Mouse (Mus musculus) kidney, embryonic 15.5 days (tissue): ENCODE measurements around the gene Mdm4. TPM values are rescaled to one million over a fixed set of nuclear protein-coding genes. Genes with fewer than 3 reads are reported as not detected.
A peak's percentile ranks its signal among the peaks of the same experiment; 100 is the strongest.
"Not testable (repeated sequence)": the region's sequence is repeated elsewhere in the genome, so short reads cannot be mapped to it uniquely, and the experiment has no call there.

ENCODE experiments used
- ATAC-seq: fragments of 200-750 bp; cut with Nextera tagmentation; replicated peaks from 2 replicates; pipeline ENCODE4 v1.8.0; 2017; ENCODE audit warnings: moderate TSS enrichment; ENCODE audit not compliant: low FRiP score
- H3K27ac ChIP-seq: fragments of 300-500 bp; sonication (generic); 2 replicates; pipeline ENCODE4 v1.5.1; 2015; ENCODE audit warnings: mild to moderate bottlenecking, inconsistent platforms
- H3K27me3 ChIP-seq: fragments of 300-500 bp; sonication (generic); 2 replicates; pipeline ENCODE4 v1.6.1; 2015; ENCODE audit warnings: inconsistent platforms
- H3K36me3 ChIP-seq: fragments of 300-500 bp; sonication (generic); 2 replicates; pipeline ENCODE4 v1.6.1; 2015; ENCODE audit warnings: inconsistent platforms
- H3K4me1 ChIP-seq: fragments of 300-500 bp; sonication (generic); 2 replicates; pipeline ENCODE4 v1.6.1; 2015; ENCODE audit warnings: inconsistent platforms
- H3K4me2 ChIP-seq: fragments of 300-500 bp; sonication (generic); 2 replicates; pipeline ENCODE4 v1.6.1; 2015; ENCODE audit warnings: moderate library complexity, mild to moderate bottlenecking, inconsistent platforms
- H3K4me3 ChIP-seq: fragments of 300-500 bp; sonication (generic); replicated peaks from 2 replicates; pipeline ENCODE4 v1.5.1; 2015; ENCODE audit warnings: mild to moderate bottlenecking, inconsistent platforms
- H3K9ac ChIP-seq: fragments of 300-500 bp; sonication (generic); 2 replicates; pipeline ENCODE4 v1.6.1; 2015; ENCODE audit warnings: mild to moderate bottlenecking, inconsistent platforms
- H3K9me3 ChIP-seq: fragments of 300-500 bp; sonication (generic); replicated peaks from 2 replicates; pipeline ENCODE4 v1.6.1; 2016; ENCODE audit warnings: inconsistent platforms
- WGBS: fragments of 180-500 bp; shearing (Covaris S2); methylation state at CpG from one replicate; pipeline ENCODE4 v1.1.7; 2015; ENCODE audit warnings: mixed read lengths; 5-methylcytosine and 5-hydroxymethylcytosine counted together
- polyA plus RNA-seq: library from polyadenylated mRNA; unstranded; fragments of >200 nt; fragmentation: Nextera tagmentation; extraction: Ambion mirVana; gene quantifications from 2 replicates; pipeline ENCODE4 v1.2.1, GENCODE M21; 2015

Gene Mdm4
- polyA plus RNA-seq, 1 experiment from 2014 or later, result 32.6 TPM

DNA sequence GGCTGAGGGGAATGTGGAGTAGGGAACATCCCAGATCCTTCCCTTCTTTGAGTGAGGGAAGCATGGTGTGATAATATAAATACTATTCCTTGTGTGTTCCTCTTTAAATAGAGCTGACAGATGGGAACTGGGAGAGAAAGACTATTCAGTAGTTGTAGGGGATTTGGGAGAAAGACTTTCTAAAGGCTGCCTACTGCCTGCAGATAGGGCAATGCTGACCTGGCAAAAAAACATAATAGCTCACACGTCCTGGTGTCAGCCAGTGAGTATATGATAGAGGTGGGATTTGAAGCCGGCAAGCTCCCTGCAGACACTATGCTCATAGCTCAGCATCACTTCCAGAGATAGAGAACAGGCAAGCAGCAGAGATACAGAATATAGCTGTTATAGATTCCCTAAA lies 18.3 kb upstream of the Mdm4 start:
- Histone ChIP-seq H3K4me1 (peaks cover 61% of the 10 kb centered on the region), H3K9ac (no peak overlapping the region), H3K36me3 (no peaks in the 10 kb centered on the region), H3K4me2 (no peak overlapping the region), H3K4me3 (no peak overlapping the region), H3K9me3 (no peaks in the 10 kb centered on the region), H3K27ac (no peak overlapping the region), H3K27me3 (no peaks in the 10 kb centered on the region)
- no peak for ATAC-seq
- 59% methylated on average over 2 of the region's 2 CpGs for WGBS

DNA sequence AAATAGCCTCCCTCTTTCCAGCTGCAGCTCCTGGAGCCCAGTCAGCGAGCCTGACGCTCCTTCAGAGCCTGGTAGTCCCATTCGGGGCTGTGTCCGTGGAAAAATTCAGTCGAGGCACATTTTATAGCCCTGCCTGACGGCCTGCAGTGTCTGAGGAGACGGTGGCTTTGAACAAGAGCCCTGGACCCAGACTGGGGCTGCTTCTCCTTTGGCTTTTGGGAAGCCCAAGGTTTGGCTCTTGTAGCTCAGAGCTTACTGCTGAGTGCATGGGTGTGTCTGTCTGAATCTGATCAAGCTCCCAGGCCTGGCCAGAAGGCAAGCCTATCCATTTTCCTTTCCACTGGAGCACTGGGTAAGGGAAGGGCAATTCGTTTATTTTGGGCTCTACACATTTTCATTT lies 17.2 kb upstream of the Mdm4 start:
- Histone ChIP-seq H3K27me3 (no peaks in the 10 kb centered on the region), H3K4me3 (peak overlapping the region; percentile 81), H3K4me2 (peak overlapping the region; percentile 97), H3K27ac (no peak overlapping the region), H3K4me1 (peaks cover 49% of the 10 kb centered on the region), H3K36me3 (no peaks in the 10 kb centered on the region), H3K9me3 (no peaks in the 10 kb centered on the region), H3K9ac (peak overlapping the region; percentile 18; the same call in 1 of the 2 replicates)
- 50% methylated on average over 8 of the region's 8 CpGs for WGBS
- ATAC-seq, result no peak

DNA sequence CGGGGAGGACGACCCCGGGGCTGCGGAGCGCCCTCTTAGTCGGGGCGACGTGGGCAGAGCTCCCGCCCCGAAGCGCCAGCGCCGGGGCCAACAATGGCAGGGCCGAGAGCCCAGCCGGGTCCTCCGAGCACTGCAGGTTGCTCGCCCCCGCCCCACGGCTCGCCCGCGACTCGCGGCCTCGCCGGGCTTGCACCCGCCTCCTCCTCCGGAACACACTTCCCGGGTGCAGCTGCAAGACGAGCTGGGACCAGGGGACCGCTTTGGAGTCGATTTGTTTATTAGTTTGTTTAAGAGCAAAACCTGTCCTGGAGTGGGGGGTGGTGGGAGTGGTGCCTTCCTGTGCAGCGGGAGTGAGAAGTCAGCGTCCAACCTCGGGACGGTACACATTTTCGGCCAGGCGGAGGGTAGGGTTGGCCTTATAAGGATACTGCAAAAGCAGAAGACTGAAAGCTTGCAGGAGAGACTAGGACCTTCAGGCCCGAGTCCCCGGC lies 16.1 kb upstream of the Mdm4 start:
- H3K9ac ChIP-seq, result peak overlapping the region; percentile 88
- peak; percentile 68 for ATAC-seq
- H3K4me3 ChIP-seq, result peak overlapping the region; percentile 81
- WGBS, result under 1% methylated on average over 39 of the region's 40 CpGs
- no peaks in the 10 kb centered on the region for H3K9me3 ChIP-seq
- H3K4me2 ChIP-seq, result peak overlapping the region; percentile 97
- H3K27ac ChIP-seq, result peak overlapping the region; percentile 82
- no peaks in the 10 kb centered on the region for H3K27me3 ChIP-seq
- peaks cover 41% of the 10 kb centered on the region for H3K4me1 ChIP-seq
- no peaks in the 10 kb centered on the region for H3K36me3 ChIP-seq

DNA sequence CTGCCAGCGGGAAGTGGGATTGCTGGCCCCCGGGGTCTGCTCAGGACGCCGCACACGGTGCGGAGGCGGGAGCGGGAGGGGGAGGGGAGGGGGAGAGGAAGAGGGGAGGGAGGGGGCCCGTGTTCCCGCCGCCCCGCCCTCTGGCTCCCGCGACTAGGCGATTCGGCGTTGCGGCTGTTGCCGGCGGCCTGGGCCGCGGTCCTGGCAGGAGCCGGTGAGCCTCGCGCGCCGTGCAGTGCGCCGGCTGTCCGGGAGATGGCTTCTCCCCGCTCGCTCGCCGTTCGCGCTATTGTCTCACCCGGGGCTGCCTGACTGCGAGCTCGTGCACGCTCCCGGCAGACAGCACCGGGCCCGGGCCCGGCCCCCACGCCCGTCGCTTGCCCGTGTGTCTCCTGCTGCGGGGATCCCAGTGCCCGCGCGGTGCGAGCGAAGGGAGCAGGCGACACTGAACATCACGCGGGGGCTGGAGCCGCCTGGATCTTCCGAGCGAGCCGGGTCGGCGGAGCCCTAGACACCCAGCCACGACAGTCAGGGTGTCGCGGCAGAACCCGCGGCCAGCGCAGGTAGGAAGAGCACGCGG lies 15.6 kb upstream of the Mdm4 start:
- 0% methylated on average over 67 of the region's 71 CpGs for WGBS
- Histone ChIP-seq H3K27ac (peak overlapping the region; percentile 82), H3K27me3 (no peaks in the 10 kb centered on the region), H3K4me3 (peak overlapping the region; percentile 81), H3K9me3 (no peaks in the 10 kb centered on the region), H3K36me3 (no peaks in the 10 kb centered on the region), H3K9ac (peak overlapping the region; percentile 88), H3K4me2 (peak overlapping the region; percentile 97), H3K4me1 (peaks cover 41% of the 10 kb centered on the region)
- peak; percentile 89 for ATAC-seq

DNA sequence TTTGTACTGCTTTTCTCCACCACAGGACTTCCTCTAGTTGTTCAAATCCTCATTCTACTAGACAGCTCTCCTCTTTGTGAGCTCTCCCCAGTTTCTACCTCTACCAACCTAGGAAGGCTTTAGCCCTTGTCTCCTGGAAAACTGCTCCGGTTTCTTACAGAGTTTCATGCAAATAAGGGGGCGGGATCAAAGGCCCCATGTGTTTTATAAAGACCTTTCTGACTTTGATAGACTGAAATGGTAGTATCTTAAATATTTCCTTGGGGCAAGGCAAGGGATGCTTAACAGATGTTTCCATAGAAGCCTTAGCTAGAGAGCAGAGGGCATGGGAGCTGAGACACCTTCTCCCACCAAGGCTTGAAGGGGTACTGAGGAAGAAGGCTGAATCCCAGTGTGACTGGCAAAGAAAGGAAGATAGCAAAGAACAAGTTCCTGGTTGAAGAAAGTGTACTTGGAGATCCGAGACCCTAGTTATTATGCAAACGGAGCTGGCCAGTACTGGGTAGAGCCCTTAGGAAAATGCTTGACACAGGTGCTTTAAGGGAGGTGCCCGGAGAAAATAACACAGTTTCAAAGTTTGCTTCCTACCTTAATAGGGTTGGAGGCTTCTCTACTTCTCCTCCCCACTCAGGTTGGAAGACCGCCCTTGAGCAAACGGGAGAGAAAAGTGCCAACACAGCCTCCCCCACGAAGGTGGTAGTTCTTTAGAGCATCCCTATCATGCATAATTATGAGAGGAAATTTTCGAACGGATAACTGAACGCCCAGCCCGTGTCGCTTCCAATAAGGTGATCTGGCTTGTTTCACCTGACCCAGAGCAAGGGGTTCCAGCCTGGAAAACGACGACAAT lies 14.9 kb upstream of the Mdm4 start, which contains the start of gene Pik3c2b:
TSS of gene Pik3c2b (plus strand) at position 657 of the 850 bp plus-strand sequence.
- Histone ChIP-seq H3K9me3 (no peaks in the 10 kb centered on the region), H3K9ac (peak within 1 kb of the TSS; percentile 88), H3K36me3 (no peaks in the 10 kb centered on the region), H3K4me2 (peak within 1 kb of the TSS; percentile 97), H3K4me3 (peak within 1 kb of the TSS; percentile 81), H3K27ac (peak within 1 kb of the TSS; percentile 82), H3K27me3 (no peaks in the 10 kb centered on the region), H3K4me1 (peaks cover 38% of the 10 kb centered on the region)
- 3% methylated on average over 15 of the region's 15 CpGs for WGBS
- ATAC-seq, result 0 out of 2 replicates have a peak, but pooled peaks have one; percentile 3

DNA sequence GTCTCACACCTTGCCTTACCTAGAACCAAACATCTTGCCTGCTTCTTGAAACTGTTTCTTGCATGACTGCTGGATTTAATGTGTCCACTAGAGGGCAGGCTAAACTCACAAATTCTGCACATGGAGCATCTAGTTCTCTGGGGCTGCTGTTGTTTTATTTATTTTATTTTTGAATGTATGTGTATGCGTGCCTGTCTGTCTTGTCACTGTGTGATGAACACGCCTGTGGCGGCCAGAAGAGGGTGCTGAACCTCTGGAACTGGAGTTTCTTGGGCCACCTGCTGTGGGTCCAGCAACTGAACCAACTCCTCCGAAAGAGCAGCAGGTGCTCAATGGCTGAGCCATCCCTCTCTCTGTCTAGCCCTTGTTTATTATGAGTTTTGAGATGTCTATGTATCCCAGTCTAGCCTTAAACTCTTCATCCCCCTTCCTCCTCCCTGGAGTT lies 9.2 kb upstream of the Mdm4 start:
- Histone ChIP-seq H3K4me1 (no peaks in the 10 kb centered on the region), H3K4me2 (no peak overlapping the region), H3K27ac (no peak overlapping the region), H3K36me3 (no peaks in the 10 kb centered on the region), H3K9me3 (no peaks in the 10 kb centered on the region), H3K4me3 (no peak overlapping the region), H3K9ac (no peak overlapping the region), H3K27me3 (no peaks in the 10 kb centered on the region)
- ATAC-seq, result peak; percentile 41; the same call in 1 of the 2 replicates
- 18% methylated on average over 4 of the region's 4 CpGs for WGBS

DNA sequence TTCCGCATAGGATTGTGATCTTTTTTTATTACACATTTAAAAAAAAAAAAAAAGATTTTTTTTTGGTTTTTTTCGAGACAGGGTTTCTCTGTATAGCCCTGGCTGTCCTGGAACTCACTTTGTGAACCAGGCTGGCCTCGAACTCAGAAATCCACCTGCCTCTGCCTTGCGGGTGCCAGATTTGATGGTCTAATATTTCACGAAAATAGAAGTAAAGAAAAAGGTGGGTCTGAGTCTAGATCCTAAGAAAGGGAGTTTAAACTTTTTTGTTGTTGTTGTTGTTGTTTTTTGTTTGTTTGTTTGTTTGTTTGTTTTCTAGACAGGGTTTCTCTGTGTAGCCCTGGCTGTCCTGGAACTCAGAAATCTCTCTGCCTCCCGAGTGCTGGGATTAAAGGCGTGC lies 4.3 kb upstream of the Mdm4 start:
- H3K36me3 ChIP-seq, H3K27ac ChIP-seq, H3K4me1 ChIP-seq, H3K4me2 ChIP-seq, H3K27me3 ChIP-seq, H3K9ac ChIP-seq, H3K9me3 ChIP-seq, ATAC-seq, H3K4me3 ChIP-seq: not testable (repeated sequence)
- 71% methylated on average over 7 of the region's 7 CpGs for WGBS

DNA sequence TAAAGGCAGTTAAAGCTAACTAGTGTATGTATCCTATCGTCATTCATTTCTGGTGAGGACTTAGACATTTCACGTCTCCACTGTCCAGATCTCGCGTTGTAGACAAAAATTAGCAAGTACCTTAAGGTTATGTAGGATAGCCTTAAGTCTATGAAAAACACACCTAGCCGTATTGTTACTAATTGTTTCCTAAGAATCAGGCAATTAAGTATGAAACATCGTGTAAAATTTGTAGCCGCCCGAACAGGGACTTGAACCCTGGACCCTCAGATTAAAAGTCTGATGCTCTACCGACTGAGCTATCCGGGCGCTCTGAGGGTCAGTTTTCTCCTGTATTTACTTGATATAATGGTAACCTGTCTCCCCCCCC lies 3.7 kb upstream of the Mdm4 start:
- H3K27me3 ChIP-seq, result no peaks in the 10 kb centered on the region
- peak overlapping the region; percentile 79; the same call in 1 of the 2 replicates for H3K27ac ChIP-seq
- peak overlapping the region; percentile 57 for H3K4me2 ChIP-seq
- peaks cover 9% of the 10 kb centered on the region for H3K4me1 ChIP-seq
- H3K9ac ChIP-seq, result no peak overlapping the region
- peak overlapping the region; percentile 65 for H3K4me3 ChIP-seq
- H3K9me3 ChIP-seq, result no peaks in the 10 kb centered on the region
- WGBS, result 3% methylated on average over 11 of the region's 11 CpGs
- peak; percentile 69 for ATAC-seq
- no peaks in the 10 kb centered on the region for H3K36me3 ChIP-seq

DNA sequence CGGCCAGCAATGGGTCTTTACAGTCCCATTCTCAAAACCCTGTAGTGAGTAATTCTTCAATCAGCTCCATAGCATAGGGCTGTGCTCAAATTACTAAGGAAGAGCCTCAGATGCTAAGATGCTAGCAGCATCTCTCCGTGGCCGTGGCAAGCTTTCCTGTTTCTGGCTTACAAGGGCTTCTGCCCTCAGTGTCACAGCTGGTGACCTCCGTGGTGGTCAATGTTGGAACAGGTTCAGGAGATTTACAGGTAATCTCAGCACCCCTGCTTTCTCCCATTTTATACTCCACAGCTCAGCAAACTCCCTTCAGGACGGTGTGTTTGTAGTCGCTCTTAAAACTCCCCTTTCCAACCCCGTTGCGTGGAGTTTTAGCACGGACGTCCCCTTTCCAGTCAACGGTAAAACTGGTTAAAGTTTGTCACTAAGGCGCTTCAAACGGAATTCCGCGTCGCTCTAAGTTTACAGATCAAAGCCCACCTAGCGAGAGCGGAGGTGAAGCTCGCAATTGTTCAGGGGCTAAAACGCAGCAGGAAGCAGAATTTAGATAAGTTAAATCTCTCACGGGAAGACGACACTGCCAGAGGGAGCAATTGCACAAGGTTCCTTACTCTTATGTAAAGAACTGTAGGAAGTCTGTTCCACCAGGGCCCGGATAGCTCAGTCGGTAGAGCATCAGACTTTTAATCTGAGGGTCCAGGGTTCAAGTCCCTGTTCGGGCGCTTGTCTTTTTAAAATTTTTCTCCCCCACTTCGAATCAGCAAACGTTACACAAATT lies 3.1 kb upstream of the Mdm4 start:
- no peaks in the 10 kb centered on the region for H3K9me3 ChIP-seq
- no peaks in the 10 kb centered on the region for H3K27me3 ChIP-seq
- WGBS, result under 1% methylated on average over 28 of the region's 28 CpGs
- peak overlapping the region; percentile 65 for H3K4me3 ChIP-seq
- peaks cover 9% of the 10 kb centered on the region for H3K4me1 ChIP-seq
- peak overlapping the region; percentile 43 for H3K9ac ChIP-seq
- no peaks in the 10 kb centered on the region for H3K36me3 ChIP-seq
- peak; percentile 84 for ATAC-seq
- H3K4me2 ChIP-seq, result peak overlapping the region; percentile 57
- peak overlapping the region; percentile 79 for H3K27ac ChIP-seq

DNA sequence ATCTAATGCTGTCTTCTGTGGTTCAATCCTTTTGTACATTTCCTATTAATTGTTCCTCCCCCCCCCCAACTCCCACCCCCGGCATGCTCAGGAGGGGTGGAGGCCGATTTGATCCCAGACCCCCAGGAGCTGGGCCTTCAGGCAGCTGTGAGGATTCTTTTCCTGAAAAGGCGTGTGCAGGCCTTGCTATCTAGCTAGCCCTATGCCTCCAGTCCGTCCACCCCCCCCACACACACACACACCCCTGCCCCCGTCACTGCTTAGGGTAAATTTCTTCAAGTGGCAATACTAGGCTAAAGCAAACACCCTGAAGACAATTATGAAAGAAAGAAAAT lies 2.6 kb upstream of the Mdm4 start:
- Histone ChIP-seq H3K9me3 (no peaks in the 10 kb centered on the region), H3K27me3 (no peaks in the 10 kb centered on the region), H3K27ac (peak overlapping the region; percentile 79), H3K36me3 (no peaks in the 10 kb centered on the region), H3K9ac (peak overlapping the region; percentile 43), H3K4me1 (peaks cover 9% of the 10 kb centered on the region), H3K4me3 (peak overlapping the region; percentile 65), H3K4me2 (peak overlapping the region; percentile 57)
- ATAC-seq, result peak; percentile 23; the same call in 1 of the 2 replicates
- 15% methylated on average over 5 of the region's 5 CpGs for WGBS

DNA sequence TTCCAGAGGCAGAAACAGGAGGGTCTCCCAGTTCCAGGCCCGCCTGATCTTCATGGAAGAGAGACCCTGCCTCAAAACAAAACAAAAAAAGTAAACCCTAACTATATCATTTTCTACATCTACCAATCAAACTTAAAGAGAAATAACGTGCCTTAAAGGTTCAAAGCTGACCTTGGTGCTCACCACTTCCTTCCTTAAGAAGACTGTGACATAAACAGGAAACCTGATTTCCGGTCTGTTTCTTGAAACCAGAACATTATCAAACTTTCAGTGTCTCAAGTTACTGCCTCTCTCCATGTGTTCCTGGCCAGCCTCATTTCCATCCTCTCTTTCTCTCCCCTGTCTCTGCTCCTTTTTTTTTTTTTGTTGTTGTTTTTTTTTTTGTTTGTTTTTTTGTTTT lies 617 bp downstream of the Mdm4 start:
- no peak overlapping the region for H3K4me3 ChIP-seq
- no peaks in the 10 kb centered on the region for H3K27me3 ChIP-seq
- WGBS, result 76% methylated on average over 3 of the region's 3 CpGs

DNA sequence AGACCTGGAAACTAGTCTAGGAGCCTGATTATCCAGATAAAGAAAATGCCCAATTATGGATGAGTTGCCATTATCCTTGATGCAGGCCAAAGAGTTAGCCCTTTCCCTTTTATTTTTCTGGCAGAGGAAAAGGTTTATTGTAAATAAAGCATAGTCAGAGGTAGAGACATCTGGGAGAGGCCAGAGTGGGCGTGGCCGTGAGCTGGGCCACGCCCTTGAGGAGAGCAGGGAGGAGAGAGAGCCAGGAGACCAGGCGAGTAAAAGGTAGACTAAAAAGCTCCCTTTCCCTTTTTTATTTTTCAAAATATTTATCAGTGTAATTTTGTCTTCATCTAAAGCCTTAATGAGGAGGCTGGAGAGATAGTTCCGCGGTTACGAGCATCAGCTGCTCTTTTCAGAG lies 2.4 kb downstream of the Mdm4 start:
- H3K9me3 ChIP-seq, result no peaks in the 10 kb centered on the region
- H3K36me3 ChIP-seq, result no peaks in the 10 kb centered on the region
- H3K4me2 ChIP-seq, result no peak overlapping the region
- H3K27ac ChIP-seq, result no peak overlapping the region
- H3K4me3 ChIP-seq, result no peak overlapping the region
- no peak for ATAC-seq
- 40% methylated on average over 7 of the region's 7 CpGs for WGBS
- peaks cover 15% of the 10 kb centered on the region for H3K4me1 ChIP-seq
- H3K27me3 ChIP-seq, result no peaks in the 10 kb centered on the region
- H3K9ac ChIP-seq, result no peak overlapping the region

More for the DNA sequence above, 617 bp downstream of the Mdm4 start:
- no peak overlapping the region for H3K9ac ChIP-seq
- no peak for ATAC-seq
- no peaks in the 10 kb centered on the region for H3K36me3 ChIP-seq
- no peaks in the 10 kb centered on the region for H3K9me3 ChIP-seq
- H3K27ac ChIP-seq, result no peak overlapping the region
- no peak overlapping the region for H3K4me2 ChIP-seq
- peaks cover 9% of the 10 kb centered on the region for H3K4me1 ChIP-seq
